Mouse (Mus musculus): ENCODE measurements around the gene Cyp27b1. TPM values are rescaled to one million over a fixed set of nuclear protein-coding genes. Genes with fewer than 3 reads are reported as not detected.
A peak's percentile ranks its signal among the peaks of the same experiment; 100 is the strongest.

Gene Cyp27b1
- under 1 TPM; 0.41 to 0.83 (median 0.53) TPM for total RNA-seq (2022)

DNA sequence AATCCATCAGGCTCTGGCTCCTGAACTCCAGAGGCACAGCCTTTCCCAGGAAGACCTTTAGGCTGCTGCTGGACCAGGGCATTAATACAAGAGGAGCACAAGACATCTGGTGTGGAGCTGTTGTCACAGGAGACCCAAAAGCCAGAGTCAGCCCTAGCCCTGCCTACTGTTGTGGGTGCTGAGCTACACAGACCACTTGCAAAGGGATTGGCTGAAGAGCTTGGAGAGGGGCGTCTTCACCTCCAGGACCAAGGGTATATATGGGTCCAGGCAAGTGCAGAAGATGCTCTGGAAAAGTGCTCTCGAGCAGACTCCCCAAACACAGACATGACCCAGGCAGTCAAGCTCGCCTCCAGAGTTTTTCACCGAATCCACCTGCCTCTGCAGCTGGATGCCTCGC lies at the start of gene Cyp27b1:
Gene Cyp27b1 (plus strand): TSS at position 297 of the 400 bp plus-strand sequence.
- DNase-seq, result no peak

DNA sequence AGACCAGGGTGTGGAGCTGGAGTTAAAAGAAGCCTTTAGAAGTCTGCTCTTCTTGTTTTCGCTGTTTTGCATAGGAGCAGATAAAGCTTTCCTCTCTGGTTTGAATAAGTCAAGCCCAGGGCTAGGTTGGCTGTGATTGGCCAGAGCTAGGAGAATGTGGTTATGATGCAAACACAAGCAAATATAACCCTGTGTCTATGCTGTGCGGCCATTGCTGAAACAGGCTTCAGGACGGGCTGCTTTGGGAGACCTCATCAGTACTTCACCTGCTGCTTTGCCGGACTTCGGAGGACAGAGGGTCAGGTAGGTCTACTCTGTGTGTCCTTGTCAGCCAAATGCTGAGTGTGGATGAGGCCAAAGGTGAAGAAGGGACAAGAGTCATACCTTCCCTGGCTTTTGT lies 47.5 kb upstream of the Cyp27b1 start, which contains the start of gene Avil:
Gene Avil (plus strand): TSS at position 181 of the 400 bp plus-strand sequence.
- no peak for DNase-seq

DNA sequence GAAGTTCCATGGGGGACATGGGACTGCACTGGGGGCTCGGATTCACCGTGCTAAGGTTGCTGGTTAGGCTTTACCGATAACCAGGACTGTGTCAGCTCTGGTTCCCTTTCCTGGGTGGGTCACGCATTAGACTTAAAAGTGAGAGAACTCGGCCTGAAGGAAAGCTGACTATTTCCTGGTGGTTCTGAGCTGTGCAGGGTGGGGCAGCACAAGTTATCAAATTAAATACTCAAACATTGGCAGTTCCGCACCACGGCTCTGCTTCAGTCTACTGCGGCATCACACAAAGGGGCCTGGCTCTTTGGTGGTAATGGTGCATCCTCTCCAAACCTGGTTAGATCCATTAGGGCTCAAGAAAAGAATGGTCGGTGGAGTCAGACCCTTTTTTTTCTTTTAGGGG lies 46.8 kb upstream of the Cyp27b1 start:
- no peak for DNase-seq

DNA sequence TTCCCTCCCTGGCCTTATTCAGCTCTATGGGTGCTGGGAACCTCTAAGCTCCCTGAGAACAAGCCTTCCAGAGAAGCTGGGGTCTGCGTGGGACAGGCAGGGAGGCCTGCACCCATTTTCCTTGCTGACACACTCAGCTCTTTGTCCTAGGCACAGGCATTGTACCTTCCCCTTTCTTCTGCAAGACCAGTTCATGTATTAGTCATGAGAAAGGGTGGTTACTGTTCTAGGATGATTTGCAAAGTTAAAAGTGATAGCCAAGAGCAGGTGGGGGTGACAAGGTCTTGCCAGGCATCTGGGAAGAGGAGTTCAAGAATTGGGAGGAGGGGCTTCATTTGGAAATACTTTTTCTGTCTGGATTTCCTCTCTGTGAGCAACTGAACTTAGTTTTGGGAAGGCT lies 46.0 kb upstream of the Cyp27b1 start:
- no peak for DNase-seq

DNA sequence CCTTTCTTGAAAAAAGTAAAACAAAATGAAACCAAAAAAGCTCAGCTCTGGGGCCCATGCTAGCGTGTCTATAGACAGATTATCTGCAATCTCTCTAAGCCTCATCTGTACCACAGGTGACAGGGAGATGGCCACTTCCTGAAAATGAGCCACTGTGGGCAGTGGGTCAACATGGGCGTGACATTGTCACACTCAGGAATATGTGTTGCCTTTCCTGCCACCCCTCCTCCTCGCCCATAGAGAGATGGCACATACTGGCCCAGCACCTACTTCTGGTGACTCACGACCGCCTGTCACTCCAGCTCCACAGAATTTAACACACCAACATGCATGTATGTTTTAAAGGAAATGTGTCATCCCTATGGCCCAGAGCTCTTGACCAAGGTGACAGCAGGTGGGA lies 45.3 kb upstream of the Cyp27b1 start:
- no peak for DNase-seq

DNA sequence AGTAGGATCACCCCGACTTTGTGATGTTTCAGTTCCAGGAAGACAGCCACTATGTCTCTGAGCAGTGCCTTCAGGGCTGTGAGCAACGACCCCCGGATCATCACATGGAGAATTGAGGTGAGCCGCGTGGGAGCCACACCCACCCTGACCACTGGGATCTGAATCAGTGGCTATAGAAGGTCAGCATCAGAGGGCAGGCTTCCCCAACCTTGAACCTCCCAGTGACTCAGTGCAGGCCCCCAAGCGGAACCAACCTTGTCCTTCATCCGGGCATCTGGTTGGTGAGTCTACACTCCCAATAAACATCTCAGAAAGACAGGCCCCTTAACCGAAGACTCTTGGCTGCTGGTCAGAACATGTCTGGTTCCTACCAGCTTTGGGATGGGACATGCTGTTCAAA lies 44.7 kb upstream of the Cyp27b1 start:
- DNase-seq, result peak; percentile 84

DNA sequence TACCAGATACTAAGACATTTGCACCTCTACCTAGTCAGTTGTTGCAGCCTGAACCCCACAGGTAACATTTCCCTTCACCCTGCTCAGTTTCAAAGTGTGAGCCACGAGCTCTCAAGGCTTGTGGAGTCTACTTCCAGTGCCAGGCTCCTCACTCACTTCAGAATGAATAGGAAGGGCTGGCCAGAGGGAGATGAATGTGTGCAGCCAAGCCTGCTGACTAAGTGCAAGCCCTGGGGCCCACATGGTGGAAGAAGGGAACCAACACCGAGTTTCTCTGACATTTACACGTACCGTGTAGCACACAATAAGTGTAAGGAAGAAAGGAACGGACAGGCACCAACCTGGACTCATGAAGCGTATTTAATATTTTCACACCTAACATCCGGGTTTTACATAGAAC lies 44.2 kb upstream of the Cyp27b1 start:
- no peak for DNase-seq

GRCm38 (mm10) chr10:127016488-127016887 lies 31.6 kb upstream of the Cyp27b1 start:
- no peak for DNase-seq

DNA sequence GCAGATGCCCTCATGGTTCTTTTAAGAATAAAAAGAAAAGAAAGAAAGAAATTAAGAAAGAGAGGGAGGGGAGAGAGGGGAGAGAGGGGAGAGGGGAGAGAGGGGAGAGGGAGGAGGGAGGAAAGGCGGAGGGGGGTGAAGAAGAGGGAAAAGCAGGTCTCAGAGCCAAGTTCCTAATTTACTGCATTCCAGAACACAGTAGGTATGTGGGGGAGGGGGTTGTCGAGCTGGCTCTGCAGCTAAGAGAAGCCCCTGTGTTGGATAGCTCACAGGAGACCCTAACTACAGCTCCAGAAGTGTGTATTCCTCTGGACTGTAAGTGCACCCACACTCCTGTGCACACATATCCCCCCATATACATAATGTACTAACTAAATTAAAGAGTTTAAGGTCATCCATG lies 31.0 kb upstream of the Cyp27b1 start:
- DNase-seq, result no peak

DNA sequence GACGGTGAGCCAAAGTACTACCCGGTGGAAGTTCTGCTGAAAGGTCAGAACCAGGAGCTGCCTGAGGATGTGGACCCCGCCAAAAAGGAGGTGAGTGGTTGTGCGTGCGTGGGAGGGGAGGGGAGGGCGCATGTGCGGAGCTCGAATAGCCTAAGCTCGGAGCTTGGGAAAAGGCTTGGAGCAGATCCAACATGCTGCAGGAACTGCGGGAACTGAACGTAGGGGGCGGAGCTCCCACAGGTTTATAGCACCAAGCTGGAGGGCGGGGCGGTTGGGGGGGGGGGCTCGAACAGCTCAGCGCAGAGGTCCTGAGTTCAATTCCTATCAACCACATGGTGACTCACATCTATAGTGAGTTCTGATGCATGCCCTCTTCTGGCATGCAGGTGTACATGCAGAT lies 29.6 kb upstream of the Cyp27b1 start:
- no peak for DNase-seq

- peak; percentile 85 for DNase-seq
Observed at GRCm38 (mm10) chr10:127030336-127031296, 17.4 kb upstream of the Cyp27b1 start, which contains the start of gene Tsfm. Gene Tsfm (minus strand): TSS chr10:127030840.

DNA sequence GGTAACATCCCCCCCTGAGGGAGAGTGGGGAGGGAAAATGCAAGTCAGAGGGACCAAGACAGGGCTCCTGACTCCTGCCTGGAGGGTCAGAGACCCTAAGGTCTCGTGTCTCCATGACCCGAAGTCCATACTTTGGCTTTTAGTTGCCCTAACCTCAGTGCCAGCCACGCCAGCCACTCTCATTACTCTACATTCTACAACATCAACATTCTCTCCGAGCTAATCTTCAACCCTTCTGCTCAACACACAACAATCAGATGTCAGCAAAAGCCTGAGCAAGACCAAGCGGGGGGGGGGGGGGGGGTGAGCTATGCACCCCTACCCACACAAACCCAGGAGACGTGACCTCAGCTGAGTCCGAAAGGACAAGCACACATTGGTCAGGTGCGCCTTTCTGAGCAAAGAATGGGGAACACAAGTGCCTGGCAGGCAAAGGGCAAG lies 14.7 kb upstream of the Cyp27b1 start:
- DNase-seq, result no peak

GRCm38 (mm10) chr10:127036273-127036672 lies 11.8 kb upstream of the Cyp27b1 start:
- DNase-seq, result no peak

- DNase-seq, result no peak
Observed at GRCm38 (mm10) chr10:127037641-127038040, 10.4 kb upstream of the Cyp27b1 start.

DNA sequence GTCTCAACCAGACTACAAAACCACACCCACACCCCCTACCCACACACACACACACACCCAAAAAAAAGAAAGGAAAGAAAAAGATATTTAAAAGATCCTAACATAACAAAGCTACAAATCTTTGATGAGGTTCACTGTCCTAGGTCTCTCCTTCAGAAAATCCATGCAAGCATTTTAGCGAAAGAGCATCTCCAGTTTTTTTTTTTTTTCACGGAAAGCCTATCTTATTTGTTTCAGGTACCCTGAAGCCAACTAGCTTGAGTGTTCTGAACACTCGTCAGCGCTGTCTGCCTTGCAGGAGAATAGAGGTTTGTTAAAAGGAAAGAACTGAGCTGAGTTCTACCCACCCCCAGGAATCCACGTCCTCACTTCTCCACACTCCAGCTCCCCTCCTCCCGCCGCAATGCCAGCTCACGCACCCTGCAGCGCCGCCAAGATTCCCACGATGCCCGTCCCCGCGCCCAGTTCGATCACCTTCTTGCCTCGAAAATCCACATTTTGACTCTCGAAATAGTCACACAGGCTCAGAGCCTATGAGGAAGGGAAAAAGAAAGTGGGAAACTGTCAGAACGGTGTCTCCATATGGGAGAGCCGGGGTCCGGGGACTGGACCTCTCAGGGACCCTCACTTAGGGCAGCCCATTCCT lies 7.4 kb upstream of the Cyp27b1 start:
- DNase-seq, result no peak

DNA sequence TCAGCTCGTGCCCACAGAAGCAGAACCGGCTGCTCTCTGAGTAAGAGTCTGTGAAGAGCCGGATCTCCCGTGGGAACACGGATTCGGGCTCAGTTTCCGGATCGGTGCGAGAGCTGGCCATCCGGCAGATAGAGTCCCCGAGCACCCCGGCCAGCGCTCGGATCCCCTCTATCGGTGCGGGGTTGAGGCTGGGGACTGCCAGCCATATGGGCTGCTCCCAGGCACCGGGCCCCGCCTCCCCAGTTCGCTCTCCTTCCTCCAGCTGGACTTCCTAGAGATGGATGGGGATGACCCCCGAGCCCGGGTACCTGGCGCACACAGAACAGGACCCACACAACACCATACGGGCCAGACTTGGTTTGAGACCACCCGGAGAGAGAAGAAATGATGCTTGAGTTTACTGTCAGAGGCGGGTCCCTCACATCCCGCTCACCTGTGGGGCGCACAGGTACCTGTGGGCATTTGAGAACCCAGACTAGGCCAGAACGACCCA lies 6.7 kb upstream of the Cyp27b1 start, which contains the start of the genes Mettl1 and Eef1akmt3:
Gene Mettl1 (plus strand): TSS at position 141 of the 493 bp plus-strand sequence.
Gene Eef1akmt3 (minus strand): TSS at position 240 of the 493 bp plus-strand sequence.
- DNase-seq, result peak; percentile 41

DNA sequence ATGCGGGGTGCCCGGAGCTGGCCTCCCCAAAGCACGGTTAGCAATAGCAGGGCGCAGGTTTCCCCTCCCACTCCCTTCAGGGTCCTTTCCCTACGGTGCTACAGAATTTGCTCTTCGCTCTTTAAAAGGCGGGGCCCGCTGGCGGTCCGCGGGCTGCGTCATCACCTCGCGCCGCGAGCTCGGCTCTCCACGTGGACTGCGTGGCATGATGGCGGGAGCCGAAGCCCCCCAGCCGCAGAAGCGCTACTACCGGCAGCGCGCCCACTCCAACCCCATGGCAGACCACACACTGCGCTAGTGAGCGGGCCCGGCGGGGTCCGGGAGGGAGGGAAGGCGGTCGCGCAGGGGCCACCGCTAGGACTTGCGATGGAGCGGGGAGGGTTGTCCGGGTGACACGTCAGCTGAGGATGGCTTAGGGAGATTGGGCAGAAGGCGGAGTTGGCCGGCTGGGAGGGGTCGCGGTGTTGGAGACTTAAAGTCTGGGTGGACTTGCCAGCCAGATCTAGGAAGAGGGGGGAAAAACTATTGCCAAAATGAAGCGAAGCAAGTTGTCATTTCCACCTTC lies 6.2 kb upstream of the Cyp27b1 start:
- DNase-seq, result peak; percentile 75

DNA sequence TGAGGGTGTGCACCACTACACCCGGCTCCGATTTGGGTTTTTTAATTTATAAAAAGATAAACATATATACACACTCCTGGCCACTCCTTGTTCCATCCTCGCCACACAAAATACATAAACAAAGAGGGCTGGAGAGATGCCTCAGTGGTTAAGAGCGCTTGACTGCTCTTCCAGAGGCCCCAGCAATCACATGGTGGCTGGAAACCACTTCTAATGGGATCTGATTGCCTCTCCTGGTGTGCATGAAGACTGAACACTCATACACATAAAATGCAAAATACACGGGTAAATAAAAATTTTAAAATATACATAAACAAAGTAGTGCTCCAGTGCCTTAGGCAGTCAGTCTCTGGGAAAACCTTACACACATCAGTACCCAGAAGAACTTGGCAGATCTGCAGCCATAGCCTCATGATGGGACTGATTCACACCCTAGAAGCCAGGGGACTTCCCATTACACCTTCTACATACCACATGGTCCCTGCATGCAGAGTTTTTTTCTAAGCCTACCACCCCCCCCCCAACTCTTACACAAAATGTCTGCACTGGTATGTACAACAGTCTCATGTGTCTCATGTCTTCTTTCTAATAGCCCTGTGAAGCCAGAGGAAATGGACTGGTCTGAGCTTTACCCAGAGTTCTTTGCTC lies 5.5 kb upstream of the Cyp27b1 start:
- DNase-seq, result no peak

- DNase-seq, result no peak
Observed at GRCm38 (mm10) chr10:127043187-127043586, 4.9 kb upstream of the Cyp27b1 start.

GRCm38 (mm10) chr10:127048608-127049394 lies 751 bp downstream of the Cyp27b1 start:
- DNase-seq, result no peak

DNA sequence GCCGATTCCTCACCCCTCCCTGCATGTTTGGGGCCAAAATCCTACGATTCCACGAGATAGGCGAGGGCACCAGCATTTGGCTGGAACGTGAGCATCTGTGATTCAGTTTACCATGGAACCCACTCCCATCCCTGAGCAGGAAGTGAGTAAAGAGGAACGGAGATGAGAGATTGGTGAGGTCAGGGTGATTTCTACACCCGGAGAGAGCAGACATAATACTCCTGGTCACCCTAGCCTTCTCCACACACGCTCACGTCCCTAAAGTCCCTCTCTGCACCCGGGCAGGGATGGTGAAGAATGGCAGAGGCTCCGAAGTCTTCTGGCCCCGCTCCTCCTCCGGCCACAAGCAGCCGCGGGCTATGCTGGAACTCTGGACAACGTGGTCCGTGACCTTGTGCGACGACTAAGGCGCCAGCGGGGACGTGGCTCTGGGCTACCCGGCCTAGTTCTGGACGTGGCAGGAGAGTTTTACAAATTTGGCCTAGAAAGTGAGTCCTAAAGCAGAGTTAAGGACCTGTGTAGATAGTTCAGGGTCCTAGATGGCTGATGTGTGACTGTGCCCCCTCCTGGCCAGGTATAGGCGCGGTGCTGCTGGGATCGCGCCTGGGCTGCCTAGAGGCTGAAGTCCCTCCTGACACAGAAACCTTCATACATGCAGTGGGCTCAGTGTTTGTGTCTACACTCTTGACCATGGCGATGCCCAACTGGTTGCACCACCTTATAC lies 1.5 kb downstream of the Cyp27b1 start:
- no peak for DNase-seq

Data from adrenal gland, adult 8-10 months (tissue).